Mouse (Mus musculus) kidney, adult 2 months (tissue): ENCODE data around the gene Tead4. TPM values are rescaled to one million over a fixed set of nuclear protein-coding genes. Genes with fewer than 3 reads are reported as not detected.
A peak's percentile ranks its signal among the peaks of the same experiment; 100 is the strongest.

Source experiments
- DNase-seq: peaks from one replicate; pipeline ENCODE4 v3.0.0; 2021
- H3K27ac ChIP-seq: fragments of 200-500 bp; 2 replicates; pipeline ENCODE4 v1.5.1; 2012; ENCODE audit warnings: low read depth, low read length, control low read depth, inconsistent platforms; ENCODE audit not compliant: insufficient read depth
- H3K27me3 ChIP-seq: fragments of 200-500 bp; replicated peaks from 2 replicates; pipeline ENCODE4 v1.6.1; 2012; ENCODE audit warnings: mild to moderate bottlenecking, moderate library complexity, low read length, inconsistent platforms; ENCODE audit not compliant: control insufficient read depth, insufficient read depth
- H3K36me3 ChIP-seq: fragments of 200-500 bp; 2 replicates; pipeline ENCODE4 v1.6.1; 2012; ENCODE audit warnings: mild to moderate bottlenecking, moderate library complexity, low read length, inconsistent platforms; ENCODE audit not compliant: control insufficient read depth, insufficient read depth
- H3K4me1 ChIP-seq: fragments of 200-500 bp; 2 replicates; pipeline ENCODE4 v1.6.1; 2011; ENCODE audit warnings: low read length; ENCODE audit not compliant: control insufficient read depth, insufficient read depth
- H3K4me3 ChIP-seq: fragments of 200-500 bp; 2 replicates; pipeline ENCODE4 v1.5.1; 2011; ENCODE audit warnings: mild to moderate bottlenecking, low read depth, low read length, control low read depth; ENCODE audit not compliant: insufficient read depth
- CTCF ChIP-seq: fragments of 200-500 bp; conservative IDR thresholded peaks from 2 replicates; pipeline ENCODE4 v1.5.1; 2011; ENCODE audit warnings: low read depth, mild to moderate bottlenecking, control low read depth, low read length, moderate library complexity, mixed read lengths; ENCODE audit not compliant: insufficient read depth, insufficient read length
- POLR2A ChIP-seq: fragments of 200-500 bp; IDR thresholded peaks from one replicate; pipeline ENCODE4 v1.6.1; 2011; ENCODE audit warnings: low read depth, low read length, control low read depth
- WGBS: fragments of 180-500 bp; shearing (Covaris S2); methylation state at CpG from one replicate; pipeline ENCODE4 v1.1.7; 2018; 5-methylcytosine and 5-hydroxymethylcytosine counted together
- polyA plus RNA-seq: library from polyadenylated mRNA; depleted of rRNA; stranded (reverse); fragments of >200 nt; gene quantifications from 2 replicates; pipeline ENCODE4 v1.2.3, GENCODE M21; 2012; rRNA removed

Tead4 gene
- polyA plus RNA-seq, result 1.3 and 1.4 TPM in 2 replicates

DNA sequence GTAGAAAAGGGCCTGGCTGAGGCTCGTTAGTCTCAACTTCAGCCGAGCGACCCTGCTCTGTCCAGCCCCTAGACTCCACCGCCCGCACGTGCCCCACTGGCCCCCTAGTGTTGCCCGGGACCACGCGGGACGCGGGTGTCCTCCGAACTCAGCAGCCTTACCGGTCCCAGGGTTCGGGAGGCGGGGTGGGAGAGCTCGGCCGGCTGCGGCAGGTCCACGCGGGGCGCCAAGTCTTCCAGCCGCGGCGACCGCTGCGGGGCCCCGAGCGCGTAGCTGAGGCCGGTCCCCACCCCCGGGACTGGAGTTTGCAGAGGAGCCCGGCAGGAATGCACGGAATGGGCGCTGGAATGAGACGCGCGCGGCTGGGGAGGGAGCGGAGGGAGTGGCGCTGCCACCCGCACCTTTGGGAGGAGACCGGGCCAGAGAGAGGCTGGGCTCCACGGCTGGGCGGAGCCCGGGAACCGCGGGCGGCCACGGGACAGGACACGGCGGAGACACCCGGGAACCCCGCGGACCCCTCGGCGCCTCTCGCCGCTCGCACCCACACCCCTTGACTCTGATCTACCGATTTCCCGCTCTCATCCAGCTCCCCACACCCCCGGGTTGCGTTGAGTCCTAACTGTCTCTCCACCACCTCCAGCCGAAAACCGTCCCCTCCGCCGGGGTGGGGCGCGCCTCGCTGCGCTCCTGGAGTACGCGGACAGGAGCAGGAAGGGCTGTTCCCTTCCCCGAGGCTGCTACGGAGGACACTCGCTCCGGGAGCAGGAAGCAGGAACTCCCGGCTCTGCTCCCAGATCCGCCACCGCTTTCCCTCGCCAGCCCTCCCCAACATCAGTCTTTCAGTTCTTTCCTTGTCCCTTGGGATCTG, at the start of gene Tead4:
TSS of gene Tead4 (minus strand) at position 690 of the 868 bp plus-strand sequence.
- Histone ChIP-seq H3K27ac (peak within 1 kb of the TSS; percentile 69), H3K27me3 (no peaks in the 10 kb centered on the region), H3K4me1 (0 out of 2 replicates have a peak, but pooled peaks cover 2% of the 10 kb centered on the region), H3K4me3 (peak within 1 kb of the TSS; percentile 67), H3K36me3 (no peaks in the 10 kb centered on the region)
- TF ChIP-seq CTCF (no peak), POLR2A (no peak)
- WGBS, result 1% methylated on average over 80 of the region's 81 CpGs
- DNase-seq, result peak; percentile 89

DNA sequence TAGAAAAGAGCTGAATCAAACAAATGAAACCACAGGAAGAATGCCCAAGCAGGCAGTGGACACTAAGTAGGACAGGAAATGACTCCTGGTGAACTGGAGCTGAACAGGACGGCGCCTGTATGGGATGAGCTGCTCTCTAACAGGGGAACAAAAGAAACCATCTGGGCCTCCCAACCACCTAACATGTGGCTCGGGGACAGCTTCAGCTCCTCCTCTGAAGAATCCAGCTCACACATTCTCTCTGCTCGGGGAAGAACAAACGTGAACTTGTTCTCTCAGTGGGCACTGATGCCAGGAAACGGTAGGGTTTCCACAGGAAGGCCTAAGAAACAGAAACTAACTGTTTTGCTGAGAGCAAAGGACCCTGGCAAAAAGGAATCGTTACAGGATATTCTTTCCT, 49.1 kb upstream of the Tead4 start:
- 39% methylated on average over 7 of the region's 7 CpGs for WGBS
- Histone ChIP-seq H3K4me1 (peaks cover 9% of the 10 kb centered on the region), H3K27ac (peak overlapping the region; percentile 64)

DNA sequence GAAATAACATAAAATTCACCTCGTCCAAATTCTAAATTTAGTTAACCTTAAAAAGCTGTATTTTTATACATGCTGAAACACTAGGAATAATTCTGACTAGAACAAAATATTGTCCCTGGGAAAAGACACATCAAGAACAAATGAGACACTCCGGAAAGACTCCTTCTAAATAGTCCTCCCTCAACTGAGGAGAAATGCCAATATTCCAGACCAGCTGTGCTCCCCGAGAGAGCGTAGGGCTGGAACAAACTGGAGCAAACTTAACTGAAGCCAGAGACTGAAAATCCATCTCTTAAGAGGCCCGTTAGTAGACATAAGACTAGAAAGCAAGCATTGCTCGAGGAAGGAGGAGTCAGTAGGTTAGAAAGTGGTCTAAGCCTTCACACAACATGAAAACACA, 46.2 kb upstream of the Tead4 start:
- Histone ChIP-seq H3K36me3 (no peaks in the 10 kb centered on the region; the same call in 1 of the 2 replicates), H3K27ac (no peak overlapping the region), H3K4me3 (no peak overlapping the region), H3K4me1 (peaks cover 5% of the 10 kb centered on the region), H3K27me3 (no peaks in the 10 kb centered on the region)
- no peak for DNase-seq
- no peak for TF ChIP-seq POLR2A
- no peak for TF ChIP-seq CTCF
- 56% methylated on average over 6 of the region's 6 CpGs for WGBS

More for the DNA sequence above, 49.1 kb upstream of the Tead4 start:
- Histone ChIP-seq H3K4me3 (no peak overlapping the region), H3K27me3 (no peaks in the 10 kb centered on the region), H3K36me3 (no peaks in the 10 kb centered on the region; the same call in 1 of the 2 replicates)
- DNase-seq, result peak; percentile 23
- TF ChIP-seq CTCF, result no peak
- no peak for TF ChIP-seq POLR2A

- WGBS, result 72% methylated on average over 10 of the region's 10 CpGs
- H3K36me3 ChIP-seq, result no peaks in the 10 kb centered on the region; the same call in 1 of the 2 replicates
These were observed 45.0 kb upstream of the Tead4 start for GRCm38 (mm10) chr6:128345623-128346022.

GRCm38 (mm10) chr6:128341956-128342723, 41.5 kb upstream of the Tead4 start:
- H3K4me1 ChIP-seq, result peaks cover 12% of the 10 kb centered on the region
- no peaks in the 10 kb centered on the region for H3K36me3 ChIP-seq
- 72% methylated on average over 11 of the region's 11 CpGs for WGBS
- H3K27ac ChIP-seq, result no peak overlapping the region
- H3K27me3 ChIP-seq, result no peaks in the 10 kb centered on the region
- no peak for TF ChIP-seq POLR2A
- TF ChIP-seq CTCF, result no peak
- H3K4me3 ChIP-seq, result no peak overlapping the region
- no peak for DNase-seq

More at GRCm38 (mm10) chr6:128345623-128346022, 45.0 kb upstream of the Tead4 start:
- Histone ChIP-seq H3K4me3 (no peak overlapping the region), H3K4me1 (peaks cover 8% of the 10 kb centered on the region), H3K27ac (no peak overlapping the region), H3K27me3 (no peaks in the 10 kb centered on the region)
- TF ChIP-seq CTCF (no peak), POLR2A (no peak)
- DNase-seq, result no peak

DNA sequence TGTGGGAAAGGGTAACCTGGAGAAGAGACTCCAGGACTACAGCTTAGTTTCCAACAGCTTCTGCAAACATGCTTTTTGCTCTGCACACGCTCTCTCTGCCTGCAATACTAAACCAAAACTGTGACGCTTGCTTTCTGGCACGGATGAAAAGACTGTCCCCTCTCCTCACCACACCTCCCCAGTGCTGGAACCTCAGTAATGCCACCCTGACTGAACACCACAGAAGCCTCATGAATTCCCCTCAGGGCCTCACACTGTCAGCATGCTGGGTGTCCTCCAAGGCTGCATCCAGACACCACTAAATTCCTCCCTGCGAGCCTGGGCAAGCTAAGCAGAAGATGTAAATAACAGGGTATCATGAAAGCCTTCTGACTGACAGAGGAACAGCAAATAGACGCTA, 38.3 kb upstream of the Tead4 start:
- DNase-seq, result no peak
- Histone ChIP-seq H3K4me3 (no peak overlapping the region), H3K27me3 (no peaks in the 10 kb centered on the region), H3K27ac (no peak overlapping the region), H3K36me3 (no peaks in the 10 kb centered on the region), H3K4me1 (peaks cover 15% of the 10 kb centered on the region)
- TF ChIP-seq CTCF (no peak), POLR2A (no peak)
- whole genome bisulfite sequencing, result 32% methylated on average over 5 of the region's 5 CpGs
